Mouse (Mus musculus) thymus, adult 18-20 months (tissue): ENCODE data around the gene Cir1.
A peak's percentile ranks its signal among the peaks of the same experiment; 100 is the strongest.

Experiments used
- DNase-seq, 2 experiments: peaks; one replicate each; pipeline ENCODE4 v3.0.0; 2022; ENCODE audit warnings: mixed read lengths in 2 of 2

The Cir1 gene

GRCm38 (mm10) chr2:73312152-73313116 lies at the start of gene Cir1, which contains the start of gene Scrn3:
Cir1 (minus strand) TSS chr2:73312701.
Scrn3 (plus strand) TSS chr2:73312601.
- DNase-seq, result peak; percentile 93 to 95

GRCm38 (mm10) chr2:73360536-73360935 lies 48.0 kb upstream of the Cir1 start:
- DNase-seq, result no peak

- DNase-seq, result no peak
These were observed 47.4 kb upstream of the Cir1 start for GRCm38 (mm10) chr2:73359941-73360340.

GRCm38 (mm10) chr2:73357004-73357403 lies 44.5 kb upstream of the Cir1 start:
- DNase-seq, result no peak

GRCm38 (mm10) chr2:73351927-73352374 lies 39.5 kb upstream of the Cir1 start:
- DNase-seq, result no peak

GRCm38 (mm10) chr2:73351496-73351895 lies 39.0 kb upstream of the Cir1 start:
- no peak for DNase-seq

GRCm38 (mm10) chr2:73348221-73348620 lies 35.7 kb upstream of the Cir1 start:
- no peak for DNase-seq

- no peak for DNase-seq
These were observed 35.3 kb upstream of the Cir1 start for GRCm38 (mm10) chr2:73347766-73348165.

GRCm38 (mm10) chr2:73347136-73347535 lies 34.6 kb upstream of the Cir1 start:
- no peak for DNase-seq

- DNase-seq, result no peak
These were observed 34.0 kb upstream of the Cir1 start for GRCm38 (mm10) chr2:73346345-73347086.

GRCm38 (mm10) chr2:73345204-73345603 lies 32.7 kb upstream of the Cir1 start:
- DNase-seq, result no peak

- no peak for DNase-seq
These were observed 31.2 kb upstream of the Cir1 start for GRCm38 (mm10) chr2:73343701-73344100.

- no peak for DNase-seq
These were observed 25.9 kb upstream of the Cir1 start for GRCm38 (mm10) chr2:73338415-73338814.

- DNase-seq, result no peak
These were observed 23.4 kb upstream of the Cir1 start for GRCm38 (mm10) chr2:73335949-73336348.

GRCm38 (mm10) chr2:73325871-73326270 lies 13.4 kb upstream of the Cir1 start:
- no peak for DNase-seq

- DNase-seq, result no peak
These were observed 10.5 kb upstream of the Cir1 start for GRCm38 (mm10) chr2:73322991-73323390.

- DNase-seq, result no peak
These were observed 6.7 kb upstream of the Cir1 start for GRCm38 (mm10) chr2:73319218-73319617.

- no peak for DNase-seq
These were observed 4.9 kb upstream of the Cir1 start for GRCm38 (mm10) chr2:73317426-73317825.

- no peak for DNase-seq
These were observed 1.8 kb upstream of the Cir1 start for GRCm38 (mm10) chr2:73314311-73314710.

- DNase-seq, result peak; percentile 10 to 20
These were observed 608 bp upstream of the Cir1 start for GRCm38 (mm10) chr2:73313117-73313501.

GRCm38 (mm10) chr2:73306006-73306405 lies 6.5 kb downstream of the Cir1 start:
- no peak for DNase-seq

- DNase-seq, result no peak
These were observed 8.0 kb downstream of the Cir1 start for GRCm38 (mm10) chr2:73304506-73304905.

- no peak for DNase-seq
These were observed 9.8 kb downstream of the Cir1 start for GRCm38 (mm10) chr2:73302722-73303121.

- DNase-seq, result no peak
These were observed 10.5 kb downstream of the Cir1 start for GRCm38 (mm10) chr2:73301979-73302378.
